Mouse (Mus musculus) kidney, adult 2 months (tissue): ENCODE measurements at regions not wholly inside any gene's neighbourhood (a gene's known extent, or its start where the extent isn't known, plus 50 kb on each side); places are given as distances from the start of the nearest gene placed in this dataset.
A peak's percentile ranks its signal among the peaks of the same experiment; 100 is the strongest.

ENCODE experiments used
- DNase-seq: peaks from one replicate; pipeline ENCODE4 v3.0.0; 2021
- H3K27ac ChIP-seq: fragments of 200-500 bp; 2 replicates; pipeline ENCODE4 v1.5.1; 2012; ENCODE audit warnings: low read depth, low read length, control low read depth, inconsistent platforms; ENCODE audit not compliant: insufficient read depth
- H3K27me3 ChIP-seq: fragments of 200-500 bp; replicated peaks from 2 replicates; pipeline ENCODE4 v1.6.1; 2012; ENCODE audit warnings: mild to moderate bottlenecking, moderate library complexity, low read length, inconsistent platforms; ENCODE audit not compliant: control insufficient read depth, insufficient read depth
- H3K36me3 ChIP-seq: fragments of 200-500 bp; 2 replicates; pipeline ENCODE4 v1.6.1; 2012; ENCODE audit warnings: mild to moderate bottlenecking, moderate library complexity, low read length, inconsistent platforms; ENCODE audit not compliant: control insufficient read depth, insufficient read depth
- H3K4me1 ChIP-seq: fragments of 200-500 bp; 2 replicates; pipeline ENCODE4 v1.6.1; 2011; ENCODE audit warnings: low read length; ENCODE audit not compliant: control insufficient read depth, insufficient read depth
- H3K4me3 ChIP-seq: fragments of 200-500 bp; 2 replicates; pipeline ENCODE4 v1.5.1; 2011; ENCODE audit warnings: mild to moderate bottlenecking, low read depth, low read length, control low read depth; ENCODE audit not compliant: insufficient read depth
- CTCF ChIP-seq: fragments of 200-500 bp; conservative IDR thresholded peaks from 2 replicates; pipeline ENCODE4 v1.5.1; 2011; ENCODE audit warnings: low read depth, mild to moderate bottlenecking, control low read depth, low read length, moderate library complexity, mixed read lengths; ENCODE audit not compliant: insufficient read depth, insufficient read length
- POLR2A ChIP-seq: fragments of 200-500 bp; IDR thresholded peaks from one replicate; pipeline ENCODE4 v1.6.1; 2011; ENCODE audit warnings: low read depth, low read length, control low read depth
- whole genome bisulfite sequencing: fragments of 180-500 bp; shearing (Covaris S2); methylation state at CpG from one replicate; pipeline ENCODE4 v1.1.7; 2018; 5-methylcytosine and 5-hydroxymethylcytosine counted together

DNA sequence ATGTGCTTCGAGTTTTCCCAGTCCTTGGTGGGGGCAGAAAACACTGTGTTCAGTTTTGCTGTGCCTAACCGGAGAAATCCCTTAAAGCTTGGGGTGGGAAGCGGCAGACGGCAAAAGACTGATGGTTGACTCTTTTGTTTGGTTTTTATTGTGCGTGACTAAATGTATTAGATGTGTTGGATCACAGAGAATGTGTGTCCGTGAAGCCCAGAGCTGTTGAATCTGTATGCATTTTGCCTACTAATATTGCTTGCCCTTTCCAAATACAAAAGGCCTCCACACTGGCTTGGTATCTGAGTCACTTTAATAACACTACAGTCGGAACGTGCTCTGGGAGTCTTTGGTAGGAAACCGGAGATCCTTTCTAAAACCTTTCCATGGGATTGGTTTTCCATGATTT, 147.8 kb downstream of the Gm19935 start:
- TF ChIP-seq CTCF = no peak
- no peak for TF ChIP-seq POLR2A
- Histone ChIP-seq H3K36me3 (no peaks in the 10 kb centered on the region), H3K4me1 (no peaks in the 10 kb centered on the region), H3K27me3 (no peaks in the 10 kb centered on the region), H3K27ac (no peak overlapping the region), H3K4me3 (no peak overlapping the region)
- 65% methylated on average over 9 of the region's 9 CpGs for whole genome bisulfite sequencing
- no peak for DNase-seq

- Histone ChIP-seq H3K36me3 (no peaks in the 10 kb centered on the region), H3K4me3 (no peak overlapping the region), H3K4me1 (no peaks in the 10 kb centered on the region), H3K27me3 (no peaks in the 10 kb centered on the region), H3K27ac (no peak overlapping the region)
- TF ChIP-seq CTCF (no peak), POLR2A (no peak)
- 34% methylated on average over 3 of the region's 3 CpGs for WGBS
- no peak for DNase-seq
These were observed 158.1 kb downstream of the Gm19935 start for GRCm38 (mm10) chr8:90659066-90659465.

DNA sequence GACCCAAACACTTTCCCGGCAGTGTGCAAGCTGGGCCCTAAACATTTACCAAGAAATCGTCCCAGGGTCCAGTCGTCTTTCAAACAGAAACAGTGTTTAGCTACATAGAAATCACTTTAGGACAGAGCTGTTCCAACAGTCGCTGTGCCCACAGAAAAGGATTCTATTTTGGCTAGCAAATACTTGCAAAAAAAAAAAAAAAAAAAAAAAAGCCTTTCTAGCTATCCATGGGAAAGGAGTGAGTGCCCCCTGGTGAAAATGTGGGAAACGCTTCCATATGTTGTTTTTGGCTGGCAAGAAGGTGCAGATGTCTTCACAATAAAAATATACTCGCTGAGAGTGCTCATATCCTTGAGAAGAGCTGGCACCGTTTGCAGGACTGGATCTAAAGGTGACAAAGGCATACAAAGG, 159.5 kb downstream of the Gm19935 start:
- WGBS = 31% methylated on average over 7 of the region's 7 CpGs
- TF ChIP-seq CTCF (no peak), POLR2A (no peak)
- DNase-seq = peak; percentile 4

GRCm38 (mm10) chr8:90657116-90657515, 160.1 kb downstream of the Gm19935 start:
- Histone ChIP-seq H3K36me3 (no peaks in the 10 kb centered on the region), H3K27me3 (no peaks in the 10 kb centered on the region), H3K27ac (no peak overlapping the region), H3K4me1 (no peaks in the 10 kb centered on the region), H3K4me3 (no peak overlapping the region)
- WGBS = 69% methylated on average over 5 of the region's 5 CpGs
- DNase-seq = no peak
- TF ChIP-seq CTCF = no peak
- no peak for TF ChIP-seq POLR2A

More for the DNA sequence above, 159.5 kb downstream of the Gm19935 start:
- H3K27me3 ChIP-seq = no peaks in the 10 kb centered on the region
- H3K36me3 ChIP-seq = no peaks in the 10 kb centered on the region
- H3K4me1 ChIP-seq = no peaks in the 10 kb centered on the region
- no peak overlapping the region for H3K4me3 ChIP-seq
- H3K27ac ChIP-seq = no peak overlapping the region

- no peak overlapping the region for H3K4me3 ChIP-seq
- peak; percentile 2 for DNase-seq
- no peaks in the 10 kb centered on the region for H3K36me3 ChIP-seq
- H3K27me3 ChIP-seq = no peaks in the 10 kb centered on the region
- H3K4me1 ChIP-seq = no peaks in the 10 kb centered on the region
- no peak for TF ChIP-seq POLR2A
- TF ChIP-seq CTCF = no peak
- no peak overlapping the region for H3K27ac ChIP-seq
- WGBS = 43% methylated on average over 5 of the region's 5 CpGs
These were observed 160.6 kb downstream of the Gm19935 start for GRCm38 (mm10) chr8:90656436-90657090.

- no peak for DNase-seq
These were observed 162.4 kb downstream of the Gm19935 start for GRCm38 (mm10) chr8:90654786-90655185.

GRCm38 (mm10) chr8:90642392-90642791, 174.8 kb downstream of the Gm19935 start:
- Histone ChIP-seq H3K36me3 (no peaks in the 10 kb centered on the region), H3K27ac (no peak overlapping the region), H3K27me3 (no peaks in the 10 kb centered on the region), H3K4me3 (no peak overlapping the region), H3K4me1 (no peaks in the 10 kb centered on the region)
- TF ChIP-seq POLR2A (no peak), CTCF (no peak)
- 52% methylated on average over 6 of the region's 6 CpGs for WGBS
- no peak for DNase-seq

More at GRCm38 (mm10) chr8:90654786-90655185, 162.4 kb downstream of the Gm19935 start:
- Histone ChIP-seq H3K4me3 (no peak overlapping the region), H3K27me3 (no peaks in the 10 kb centered on the region), H3K27ac (no peak overlapping the region), H3K36me3 (no peaks in the 10 kb centered on the region), H3K4me1 (no peaks in the 10 kb centered on the region)
- no peak for TF ChIP-seq POLR2A
- TF ChIP-seq CTCF = no peak
- 92% methylated on average over 2 of the region's 2 CpGs for WGBS
